Mouse (Mus musculus) E14TG2a.4 (cell line): ENCODE measurements around the gene Hist1h2bg.

Experiments
- CTCF ChIP-seq: conservative IDR thresholded peaks from 2 replicates; pipeline ENCODE4 v1.5.1; 2014; ENCODE audit warnings: low read length
- NANOG ChIP-seq: IDR thresholded peaks from 2 replicates; pipeline ENCODE4 v1.6.1; 2014; ENCODE audit warnings: borderline replicate concordance, low read length, mixed read lengths
- POU5F1 ChIP-seq: IDR thresholded peaks from 2 replicates; pipeline ENCODE4 v1.6.1; 2014; ENCODE audit warnings: low read length, borderline replicate concordance

GRCm38 (mm10) chr13:23583387-23584068, 12.3 kb downstream of the Hist1h2bg start:
- TF ChIP-seq CTCF (no peak), POU5F1 (no peak), NANOG (no peak)
